Mouse (Mus musculus) heart, embryonic 16.5 days (tissue): Measurements from ENCODE around the gene Ppp6r3. TPM values are rescaled to one million over a fixed set of nuclear protein-coding genes. Genes with fewer than 3 reads are reported as not detected.

ENCODE experiments used
- ATAC-seq: fragments of 200-750 bp; cut with Nextera tagmentation; replicated peaks from 2 replicates; pipeline ENCODE4 v1.8.0; 2017; ENCODE audit warnings: moderate number of reproducible peaks; ENCODE audit not compliant: insufficient read depth, low FRiP score; ENCODE audit errors: extremely low read depth
- H3K27ac ChIP-seq: fragments of 300-500 bp; sonication (generic); 2 replicates; pipeline ENCODE4 v1.5.1; 2014; ENCODE audit warnings: mild to moderate bottlenecking, low read length, control low read depth, moderate library complexity
- H3K27me3 ChIP-seq: fragments of 300-500 bp; sonication (generic); 2 replicates; pipeline ENCODE4 v1.6.1; 2014; ENCODE audit warnings: low read length, mixed read lengths; ENCODE audit not compliant: control insufficient read depth, insufficient read depth
- H3K36me3 ChIP-seq: fragments of 300-500 bp; sonication (generic); 2 replicates; pipeline ENCODE4 v1.6.1; 2014; ENCODE audit not compliant: control insufficient read depth, insufficient read depth
- H3K4me1 ChIP-seq: fragments of 300-500 bp; sonication (generic); 2 replicates; pipeline ENCODE4 v1.6.1; 2014; ENCODE audit warnings: low read length, mixed read lengths; ENCODE audit not compliant: control insufficient read depth, insufficient read depth
- H3K4me2 ChIP-seq: fragments of 300-500 bp; sonication (generic); 2 replicates; pipeline ENCODE4 v1.6.1; 2014; ENCODE audit warnings: low read depth, mild to moderate bottlenecking, control low read depth, low read length
- H3K4me3 ChIP-seq: fragments of 300-500 bp; sonication (generic); 2 replicates; pipeline ENCODE4 v1.5.1; 2014; ENCODE audit warnings: mild to moderate bottlenecking, control low read depth, low read length
- H3K9ac ChIP-seq: fragments of 300-500 bp; sonication (generic); 2 replicates; pipeline ENCODE4 v1.6.1; 2014; ENCODE audit warnings: low read length, control low read depth
- H3K9me3 ChIP-seq: fragments of 300-500 bp; sonication (generic); replicated peaks from 2 replicates; pipeline ENCODE4 v1.6.1; 2016; ENCODE audit warnings: low read length; ENCODE audit not compliant: control insufficient read depth
- WGBS: fragments of 180-500 bp; shearing (Covaris S2); extraction: QIAGEN DNeasy Blood & Tissue Kit; methylation state at CpG from one replicate; pipeline ENCODE4 v1.1.7; 2014; 5-methylcytosine and 5-hydroxymethylcytosine counted together
- polyA plus RNA-seq: library from polyadenylated mRNA; unstranded; fragments of >200 nt; fragmentation: Nextera tagmentation; extraction: Ambion mirVana; gene quantifications from 2 replicates; pipeline ENCODE4 v1.2.1, GENCODE M21; 2015

Gene Ppp6r3
- polyA plus RNA-seq, 1 experiment from 2014 or later = 53.3 TPM

DNA sequence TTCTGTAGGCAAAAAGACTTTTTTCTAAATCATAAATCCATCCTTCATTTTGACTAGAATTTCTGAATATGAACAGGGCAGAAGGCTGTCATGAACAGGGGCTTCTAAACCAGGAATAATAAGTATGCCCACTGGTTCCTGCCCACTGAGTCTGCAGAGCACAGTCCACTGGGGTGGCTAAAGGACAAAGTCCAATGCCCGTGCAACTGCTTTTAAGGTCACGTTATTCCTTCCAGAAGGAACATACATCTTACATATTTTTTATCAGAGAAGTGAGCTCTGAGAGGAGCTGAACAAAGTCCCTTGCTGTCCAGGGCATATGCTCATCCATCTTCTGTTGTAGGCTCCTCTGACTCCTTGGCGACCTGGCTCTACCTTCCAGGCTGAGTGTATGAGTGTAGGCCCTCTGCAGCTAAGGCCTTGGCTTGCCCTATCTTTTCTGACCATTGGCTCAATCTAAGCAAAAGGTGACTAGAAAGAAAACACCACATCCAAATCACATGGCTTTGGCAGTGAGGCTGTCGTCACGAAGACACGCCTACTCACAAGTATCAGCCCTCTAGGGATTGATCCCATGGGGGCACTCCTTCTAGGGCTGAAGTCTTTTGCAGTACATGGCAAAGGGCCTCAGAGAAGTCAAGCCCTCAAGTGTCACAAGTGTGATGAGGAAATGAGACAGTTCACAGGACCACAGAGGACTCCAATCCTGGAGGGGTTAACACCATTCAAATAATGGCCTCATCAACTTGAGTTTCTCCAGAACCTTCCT is 117.0 kb downstream of the Ppp6r3 start:
- Histone ChIP-seq H3K27me3 (no peaks in the 10 kb centered on the region), H3K4me3 (no peak overlapping the region), H3K9ac (no peak overlapping the region), H3K4me1 (no peaks in the 10 kb centered on the region), H3K36me3 (peaks cover 82% of the 10 kb centered on the region), H3K27ac (no peak overlapping the region), H3K4me2 (no peak overlapping the region), H3K9me3 (no peaks in the 10 kb centered on the region)
- 85% methylated on average over 6 of the region's 6 CpGs for WGBS
- ATAC-seq = no peak

DNA sequence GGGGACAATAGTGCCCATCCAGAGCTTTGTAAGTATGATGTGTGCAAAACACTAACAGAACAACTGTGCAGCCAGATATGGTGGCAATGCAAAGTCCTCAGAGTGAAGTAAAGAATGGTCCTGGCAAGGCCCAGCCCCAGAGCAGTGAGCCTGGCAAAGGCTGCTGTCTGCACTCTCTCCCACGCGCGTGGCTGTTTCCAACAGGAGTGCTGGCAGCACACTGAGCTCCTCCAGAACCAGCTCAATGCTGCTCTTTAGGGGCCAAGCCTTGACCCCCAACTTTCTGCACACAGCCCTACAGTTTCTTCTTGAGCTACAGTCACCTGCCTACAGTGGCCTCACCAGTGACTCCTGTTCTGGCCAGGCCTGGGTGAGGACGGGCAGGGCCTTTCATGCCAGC is 117.8 kb downstream of the Ppp6r3 start:
- H3K36me3 ChIP-seq = peaks cover 75% of the 10 kb centered on the region
- no peaks in the 10 kb centered on the region for H3K9me3 ChIP-seq
- H3K9ac ChIP-seq = no peak overlapping the region
- no peak for ATAC-seq
- H3K27me3 ChIP-seq = no peaks in the 10 kb centered on the region
- H3K4me2 ChIP-seq = no peak overlapping the region
- H3K27ac ChIP-seq = no peak overlapping the region
- WGBS = 92% methylated on average over 4 of the region's 4 CpGs
- no peaks in the 10 kb centered on the region for H3K4me1 ChIP-seq
- no peak overlapping the region for H3K4me3 ChIP-seq

DNA sequence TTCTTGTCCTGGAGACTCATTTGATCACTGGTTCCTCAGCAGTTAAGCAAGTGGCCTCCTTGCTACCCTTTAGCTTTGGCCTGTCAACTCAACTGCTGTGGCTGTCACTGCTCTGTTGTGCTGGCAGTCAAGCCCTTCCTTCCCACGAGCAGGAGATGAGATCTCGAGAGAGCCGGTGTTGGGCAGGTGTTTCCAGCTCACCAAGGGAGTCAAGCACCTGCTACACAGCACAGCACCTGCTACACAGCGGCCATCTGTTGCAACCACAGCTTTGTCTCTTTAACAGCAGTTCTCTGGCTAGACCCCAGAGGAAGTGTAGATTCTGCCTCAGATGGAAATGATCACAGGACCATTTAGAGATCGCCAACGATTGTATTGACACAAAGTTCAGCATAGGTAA is 123.9 kb downstream of the Ppp6r3 start:
- WGBS = 43% methylated on average over 6 of the region's 6 CpGs
- H3K27me3 ChIP-seq = no peaks in the 10 kb centered on the region
- peaks cover 24% of the 10 kb centered on the region for H3K36me3 ChIP-seq
- peak overlapping the region; percentile 32; the same call in 1 of the 2 replicates for H3K27ac ChIP-seq
- H3K9ac ChIP-seq = no peak overlapping the region
- H3K4me3 ChIP-seq = no peak overlapping the region
- H3K4me2 ChIP-seq = no peak overlapping the region
- peak; percentile 61 for ATAC-seq
- H3K4me1 ChIP-seq = peaks cover 10% of the 10 kb centered on the region
- no peaks in the 10 kb centered on the region for H3K9me3 ChIP-seq

DNA sequence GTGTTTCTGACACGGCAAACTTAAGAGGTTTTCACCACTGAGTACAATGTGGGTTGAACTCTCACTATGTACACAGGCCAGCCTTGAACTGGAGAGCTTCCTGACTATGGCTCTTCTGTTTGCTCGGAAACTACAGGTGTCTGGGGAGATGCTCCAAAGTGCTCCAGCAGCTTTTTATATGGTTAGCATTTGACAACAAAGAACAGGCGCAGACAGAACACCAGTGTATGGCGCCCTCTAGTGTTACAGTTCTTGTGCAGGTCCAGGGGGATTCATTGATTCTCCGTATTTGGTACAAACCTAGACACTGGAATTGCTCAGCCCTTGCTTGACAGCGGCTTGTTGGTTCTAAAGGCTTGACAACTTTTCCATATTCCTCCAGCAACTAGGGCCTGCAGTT is 124.4 kb downstream of the Ppp6r3 start:
- WGBS = 20% methylated on average over 6 of the region's 6 CpGs
- Histone ChIP-seq H3K27me3 (no peaks in the 10 kb centered on the region), H3K9ac (no peak overlapping the region), H3K4me1 (peaks cover 10% of the 10 kb centered on the region), H3K27ac (peak overlapping the region; percentile 32; the same call in 1 of the 2 replicates), H3K36me3 (peaks cover 20% of the 10 kb centered on the region), H3K9me3 (no peaks in the 10 kb centered on the region), H3K4me2 (no peak overlapping the region), H3K4me3 (no peak overlapping the region)
- ATAC-seq = no peak

DNA sequence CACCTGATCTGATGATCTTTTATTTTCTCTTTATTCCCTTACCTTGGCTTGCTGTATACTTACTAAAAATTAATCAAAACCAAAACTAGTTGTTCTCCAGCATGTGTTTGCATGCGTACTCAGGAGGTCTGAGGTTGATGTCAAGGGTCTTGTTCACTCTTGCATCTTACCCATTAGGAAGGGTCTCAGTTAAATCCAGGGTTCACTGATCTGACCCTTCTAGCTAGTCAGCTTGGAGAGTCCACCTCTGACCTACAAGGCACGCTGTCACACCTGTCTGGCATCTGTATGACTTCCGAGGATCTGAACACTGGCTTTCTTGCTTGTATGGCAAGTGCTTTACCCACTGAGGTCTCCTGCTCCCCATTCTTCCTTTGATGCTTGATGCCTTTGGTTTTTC is 124.8 kb downstream of the Ppp6r3 start:
- H3K9ac ChIP-seq = no peak overlapping the region
- 76% methylated on average over 3 of the region's 3 CpGs for WGBS
- ATAC-seq = no peak
- H3K4me1 ChIP-seq = peaks cover 10% of the 10 kb centered on the region
- H3K4me3 ChIP-seq = no peak overlapping the region
- peaks cover 16% of the 10 kb centered on the region for H3K36me3 ChIP-seq
- no peaks in the 10 kb centered on the region for H3K27me3 ChIP-seq
- no peak overlapping the region for H3K4me2 ChIP-seq
- H3K27ac ChIP-seq = no peak overlapping the region
- no peaks in the 10 kb centered on the region for H3K9me3 ChIP-seq

DNA sequence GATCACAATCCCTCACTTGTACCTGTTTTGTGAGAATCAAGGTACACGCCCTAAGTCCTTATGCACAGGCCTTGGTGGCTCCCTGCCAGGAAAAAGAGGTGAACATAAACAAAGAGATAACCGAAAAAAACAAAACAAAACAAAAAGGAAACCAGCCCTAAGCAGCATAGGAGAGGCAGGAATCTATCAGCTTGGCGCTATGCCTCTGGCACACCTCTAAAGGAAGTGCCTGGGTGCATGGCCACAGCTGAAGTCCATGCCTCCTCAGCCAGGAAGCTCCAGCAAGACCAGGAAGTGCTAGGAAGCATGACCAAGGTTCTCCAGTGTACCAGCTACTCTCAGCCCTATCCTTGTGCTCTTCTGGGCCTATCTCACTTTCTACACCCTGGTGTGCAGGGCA is 126.3 kb downstream of the Ppp6r3 start:
- Histone ChIP-seq H3K4me1 (peaks cover 10% of the 10 kb centered on the region), H3K36me3 (peaks cover 1% of the 10 kb centered on the region), H3K9me3 (no peaks in the 10 kb centered on the region), H3K27ac (peak overlapping the region; percentile 38; the same call in 1 of the 2 replicates), H3K9ac (no peak overlapping the region), H3K4me2 (no peak overlapping the region), H3K27me3 (no peaks in the 10 kb centered on the region), H3K4me3 (no peak overlapping the region)
- 58% methylated on average over 3 of the region's 3 CpGs for WGBS
- no peak for ATAC-seq

DNA sequence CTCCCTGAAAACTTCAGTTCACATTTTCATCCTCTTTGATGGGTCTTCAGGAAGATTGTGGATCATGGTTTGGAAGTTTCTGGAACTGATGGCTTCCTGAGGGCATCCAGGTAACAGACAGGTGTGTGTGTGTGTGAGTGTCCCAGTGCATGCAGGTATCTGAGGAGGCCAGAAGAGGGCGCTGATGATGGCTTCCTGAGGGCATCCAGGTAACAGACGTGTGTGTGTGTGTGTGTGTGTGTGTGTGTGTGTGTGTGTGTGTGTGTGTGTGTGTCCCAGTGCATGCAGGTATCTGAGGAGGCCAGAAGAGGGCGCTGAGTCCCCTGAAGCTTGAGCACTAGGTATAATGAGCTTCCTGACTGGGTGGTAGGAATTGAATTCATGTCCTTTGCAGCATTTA is 128.2 kb downstream of the Ppp6r3 start:
- H3K9me3 ChIP-seq = no peaks in the 10 kb centered on the region
- no peak overlapping the region for H3K4me2 ChIP-seq
- WGBS = 58% methylated on average over 3 of the region's 3 CpGs
- no peak for ATAC-seq
- H3K27ac ChIP-seq = no peak overlapping the region
- H3K36me3 ChIP-seq = no peaks in the 10 kb centered on the region
- H3K4me1 ChIP-seq = peaks cover 10% of the 10 kb centered on the region
- no peak overlapping the region for H3K4me3 ChIP-seq
- no peaks in the 10 kb centered on the region for H3K27me3 ChIP-seq
- H3K9ac ChIP-seq = no peak overlapping the region

DNA sequence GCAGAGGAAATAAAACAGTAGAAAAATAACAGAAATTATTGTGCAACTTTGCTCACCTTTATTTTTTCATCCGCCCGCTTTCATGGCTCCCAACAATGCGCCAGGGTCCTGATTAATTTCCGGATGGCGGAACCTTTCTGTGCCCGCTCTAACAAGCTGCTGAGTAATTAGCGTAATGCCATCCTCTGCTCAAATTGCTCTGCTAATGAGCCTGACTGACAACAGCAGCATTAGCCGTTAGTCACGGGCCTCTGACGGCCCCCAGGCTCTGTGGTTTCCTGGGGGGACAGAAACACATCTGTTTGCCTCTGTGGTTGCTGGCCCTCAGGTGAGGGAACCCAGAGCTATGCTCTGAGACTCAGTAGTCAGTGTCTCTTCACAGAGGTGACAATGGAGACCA is 134.5 kb downstream of the Ppp6r3 start:
- Histone ChIP-seq H3K27me3 (peaks cover 2% of the 10 kb centered on the region), H3K9me3 (no peaks in the 10 kb centered on the region), H3K9ac (no peak overlapping the region), H3K4me1 (no peaks in the 10 kb centered on the region), H3K36me3 (no peaks in the 10 kb centered on the region), H3K27ac (peak overlapping the region; percentile 41; the same call in 1 of the 2 replicates), H3K4me2 (no peak overlapping the region; the same call in 1 of the 2 replicates), H3K4me3 (peak overlapping the region; percentile 15; the same call in 1 of the 2 replicates)
- no peak for ATAC-seq
- 66% methylated on average over 10 of the region's 10 CpGs for WGBS

DNA sequence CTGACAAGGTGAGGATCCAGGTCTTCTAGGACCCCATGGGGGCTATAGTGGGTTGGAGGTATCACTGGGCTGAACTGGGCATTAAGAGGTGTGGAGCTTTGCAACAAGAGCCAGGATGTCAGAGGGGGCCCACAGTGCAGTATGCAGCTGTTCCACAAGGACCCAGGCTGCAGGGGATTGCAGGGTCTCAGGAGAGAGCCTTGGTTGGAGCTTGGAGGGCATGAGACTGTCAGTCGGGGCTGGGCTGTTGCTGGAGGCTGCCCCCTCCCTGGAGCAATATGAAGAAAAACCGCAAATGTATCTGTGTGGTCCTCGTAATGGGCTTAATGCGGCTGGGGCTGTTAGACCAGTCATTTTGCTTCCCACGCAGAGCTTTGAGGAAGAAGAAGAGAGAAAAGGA is 134.9 kb downstream of the Ppp6r3 start:
- 0 out of 2 replicates have a peak overlapping the region, but pooled peaks have one; percentile 4 for H3K4me2 ChIP-seq
- no peaks in the 10 kb centered on the region for H3K4me1 ChIP-seq
- no peaks in the 10 kb centered on the region for H3K36me3 ChIP-seq
- H3K27me3 ChIP-seq = peaks cover 2% of the 10 kb centered on the region
- H3K9ac ChIP-seq = no peak overlapping the region
- no peaks in the 10 kb centered on the region for H3K9me3 ChIP-seq
- no peak for ATAC-seq
- peak overlapping the region; percentile 15 for H3K4me3 ChIP-seq
- H3K27ac ChIP-seq = peak overlapping the region; percentile 41; the same call in 1 of the 2 replicates
- 66% methylated on average over 5 of the region's 5 CpGs for WGBS
